Mouse (Mus musculus) left cerebral cortex, postnatal 4 days (tissue): ENCODE measurements around the gene Hspbp1. TPM values are rescaled to one million over a fixed set of nuclear protein-coding genes. Genes with fewer than 3 reads are reported as not detected.

Source experiments
- DNase-seq: peaks from one replicate; pipeline ENCODE4 v3.0.0-alpha.2; 2022
- intact Hi-C: fragments of 180-260 bp; cut with DNase I; formaldehyde crosslinking; loops from one replicate; pipeline ENCODE4 v1.15.1; 2025
- total RNA-seq, 2 experiments: library from RNA; stranded (reverse); gene quantifications; 2 replicates each; pipeline ENCODE4 v1.2.3; 2021

The Hspbp1 gene
- 100 to 1,000 TPM in 1 of 2 experiments, 10 to 100 TPM in 1; 99.7 to 111 TPM for total RNA-seq

DNA sequence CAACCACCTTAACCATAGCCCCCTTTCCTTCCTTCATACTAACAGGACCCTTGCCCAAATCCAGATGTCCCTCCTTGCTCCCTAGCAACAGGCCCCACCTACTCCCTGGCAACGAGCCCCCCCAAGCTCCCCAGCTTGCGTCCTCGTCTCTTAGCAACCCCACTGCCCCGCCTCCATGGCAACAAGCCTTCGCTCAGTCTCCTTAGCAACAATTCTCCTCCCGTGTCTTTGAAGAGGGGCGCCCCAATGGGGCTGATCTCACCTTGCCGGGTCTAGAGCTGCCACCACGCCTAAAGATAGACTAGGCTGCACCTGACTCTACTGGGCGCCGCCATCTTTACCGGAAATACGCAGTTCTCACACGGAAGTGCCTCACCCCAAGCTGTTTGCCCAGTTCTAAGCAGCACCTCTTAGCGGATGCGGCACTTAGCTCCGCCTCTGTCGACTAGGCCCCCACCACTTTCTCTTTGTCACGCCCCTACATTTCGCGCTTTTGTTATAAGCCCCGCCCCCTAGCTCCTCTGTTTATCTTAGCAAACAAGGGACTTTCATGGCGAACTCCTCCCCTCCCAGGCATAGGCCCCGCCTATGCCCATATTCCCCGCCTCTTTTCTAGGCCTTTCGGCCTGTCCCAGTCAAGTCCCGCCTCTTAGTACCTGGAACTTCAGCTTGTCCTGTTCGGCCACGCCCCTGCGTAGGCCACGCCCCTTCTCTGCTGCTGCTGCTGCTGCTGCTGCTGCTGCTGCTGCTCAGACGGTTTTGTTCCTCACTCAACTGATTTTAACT is at the start of gene Hspbp1:
Gene Hspbp1, minus strand, starts transcription at position 437 of the 786 bp plus-strand sequence.
- peak; percentile 90 for DNase-seq
- intact Hi-C loops, result no loop called here

DNA sequence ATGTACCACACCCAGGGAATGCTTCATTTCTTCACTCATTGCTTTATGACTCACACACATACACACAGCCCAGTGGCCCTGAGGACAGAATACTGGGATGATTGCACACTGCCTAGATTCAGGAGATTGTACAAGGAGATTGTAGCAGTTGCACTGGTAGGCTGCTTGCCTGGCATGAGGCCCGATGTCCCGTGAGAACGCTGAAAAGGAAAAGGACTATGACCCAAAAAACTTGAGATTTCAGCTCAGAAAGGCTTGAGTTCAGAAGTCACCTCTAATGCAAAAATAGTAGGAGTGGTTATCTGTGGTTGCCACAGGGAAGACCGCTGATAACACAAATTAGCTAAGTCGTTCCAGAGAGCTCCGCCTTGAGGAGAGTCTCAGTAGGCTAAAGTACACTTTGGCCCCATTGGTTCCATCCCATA is 48.1 kb upstream of the Hspbp1 start:
- DNase-seq, result no peak
- intact Hi-C loops, result no loop called here

DNA sequence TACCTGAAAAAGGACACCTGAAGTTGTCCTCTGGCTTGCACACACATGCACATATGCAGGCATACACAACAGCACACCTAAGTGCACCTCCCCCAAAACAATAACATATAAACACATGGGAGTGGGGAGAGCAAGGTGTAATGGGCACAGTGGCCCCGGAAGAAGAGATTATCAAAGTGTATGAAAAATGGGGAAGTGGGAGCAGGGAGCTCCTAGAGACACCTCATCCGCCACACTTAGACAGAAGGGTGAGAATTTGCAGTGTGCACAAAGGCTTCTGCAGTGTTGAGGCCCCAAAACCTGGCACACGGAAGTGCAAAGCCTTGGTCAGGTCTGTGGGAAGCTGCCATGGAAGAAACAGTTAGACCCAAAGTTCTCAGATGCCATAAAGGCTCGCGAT is 46.2 kb upstream of the Hspbp1 start:
- DNase-seq, result no peak
- intact Hi-C loops, result no loop called here

DNA sequence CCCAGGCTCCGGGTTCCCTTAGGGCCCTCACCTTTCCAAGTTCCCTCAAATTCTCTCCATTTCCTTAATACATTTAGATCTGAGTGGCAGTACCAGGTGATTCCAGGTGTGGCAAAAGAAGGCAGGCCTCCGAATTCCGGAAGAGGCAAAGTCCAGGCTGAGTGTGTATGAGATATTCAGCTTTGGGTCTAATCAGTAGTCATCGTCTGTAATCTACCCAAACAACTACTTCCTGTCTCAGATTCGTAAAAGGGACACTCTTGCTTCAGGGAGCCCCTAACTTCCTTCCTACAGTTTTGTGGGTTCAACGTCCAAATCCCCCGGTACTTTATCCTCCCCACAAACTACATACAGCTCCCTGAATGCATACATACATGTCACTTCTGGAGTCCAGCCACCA is 40.3 kb upstream of the Hspbp1 start, which contains the start of gene Tmem150b:
Gene Tmem150b, minus strand, starts transcription at position 81 of the 400 bp plus-strand sequence.
- intact Hi-C loops, result no loop called here
- no peak for DNase-seq

DNA sequence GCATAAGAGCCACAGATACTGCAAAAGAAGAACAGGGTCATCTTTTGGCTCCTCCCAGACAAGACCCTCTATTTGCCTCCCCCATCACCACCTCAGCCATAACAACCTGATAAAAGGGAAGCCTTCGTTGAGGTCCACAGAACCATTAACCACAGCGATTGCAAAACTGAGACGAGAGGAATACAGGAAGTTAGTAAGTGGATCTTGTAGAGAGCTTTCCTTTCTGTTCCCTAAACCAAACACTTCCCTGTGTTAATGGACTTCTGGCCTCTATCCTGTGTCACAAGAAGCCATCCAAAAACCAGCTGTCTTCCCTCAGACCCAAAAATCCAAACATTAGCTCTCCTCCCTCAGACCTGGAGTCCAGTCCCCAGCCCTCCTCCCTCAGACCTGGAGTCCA is 39.5 kb upstream of the Hspbp1 start:
- DNase-seq, result no peak
- intact Hi-C loops, result no loop called here

DNA sequence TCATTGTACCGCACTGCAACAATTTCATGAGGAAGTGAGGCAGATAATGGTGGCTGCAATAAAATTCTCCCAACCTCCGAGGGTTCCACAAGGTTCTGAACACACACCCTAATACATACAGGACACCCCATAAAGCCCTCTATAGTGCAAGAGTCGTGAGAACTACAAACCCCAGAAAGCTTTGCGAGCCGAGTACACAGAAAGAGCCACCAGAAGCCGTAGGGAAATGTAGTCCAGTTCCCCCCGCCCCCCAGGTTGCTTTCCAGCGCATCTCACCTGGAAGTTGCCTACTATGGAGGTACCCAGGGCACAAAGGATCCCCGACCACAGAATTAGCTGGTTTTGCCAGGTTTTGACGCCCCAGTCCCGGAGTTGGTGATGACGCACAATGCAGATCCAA is 38.6 kb upstream of the Hspbp1 start:
- intact Hi-C loops, result no loop called here
- DNase-seq, result peak; percentile 42

DNA sequence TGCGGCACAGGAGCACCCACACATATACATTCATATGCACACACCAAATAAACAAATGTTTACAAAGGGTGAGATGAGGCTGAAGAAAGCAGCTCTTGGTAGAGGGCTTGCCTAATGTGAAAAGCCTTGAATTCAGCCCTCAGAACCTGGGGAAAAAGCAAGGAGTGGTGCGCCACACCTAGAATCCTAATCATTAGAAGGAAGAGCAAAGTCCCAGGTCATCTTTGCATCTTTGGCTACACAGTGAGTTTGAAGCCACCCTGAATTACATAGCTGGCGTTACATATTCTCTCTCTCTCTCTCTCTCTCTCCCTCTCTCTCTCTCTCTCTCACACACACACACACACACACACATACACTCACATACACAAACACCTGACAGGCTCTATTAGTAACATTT is 34.4 kb upstream of the Hspbp1 start:
- no peak for DNase-seq
- intact Hi-C loops, result no loop called here

DNA sequence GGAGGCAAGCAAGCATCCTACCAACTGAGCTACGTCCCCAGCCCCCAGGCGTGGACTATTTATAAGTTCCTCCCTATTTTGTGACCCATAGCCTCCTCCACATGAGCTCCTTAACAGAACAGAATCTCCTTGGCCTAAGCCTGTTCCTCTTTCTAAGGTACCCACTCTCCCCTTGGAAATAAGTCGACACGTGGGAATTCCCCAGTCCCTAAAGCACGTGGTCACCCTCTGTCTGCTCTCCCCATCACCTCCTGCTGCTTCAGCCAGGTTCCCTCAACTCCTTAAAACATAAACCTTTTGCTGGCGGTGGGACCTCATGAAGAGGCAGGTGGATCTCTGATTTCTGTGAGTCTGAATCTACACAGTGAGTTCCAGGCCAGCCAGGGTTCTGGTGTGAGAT is 32.1 kb upstream of the Hspbp1 start:
- DNase-seq, result no peak
- intact Hi-C loops, result no loop called here

DNA sequence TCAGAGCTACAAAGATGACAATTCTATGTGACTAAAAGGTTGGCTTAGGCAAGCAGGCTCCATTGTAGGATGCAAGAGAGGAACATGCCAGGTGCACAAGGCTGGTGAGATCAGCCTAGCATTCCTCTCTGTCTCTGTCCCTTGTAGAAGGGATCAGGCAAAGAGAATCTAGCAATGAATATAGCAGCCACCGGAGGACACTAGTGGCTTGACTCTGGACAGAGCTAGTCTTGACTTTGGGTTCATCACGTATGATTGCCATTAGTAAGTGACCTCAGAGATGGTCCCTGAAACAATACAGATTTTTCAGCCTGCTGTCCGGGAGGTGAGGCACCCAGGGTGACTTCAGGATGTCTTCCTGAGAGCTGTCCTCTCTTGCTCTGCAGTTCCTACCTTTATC is 27.7 kb upstream of the Hspbp1 start:
- intact Hi-C loops, result no loop called here
- no peak for DNase-seq

DNA sequence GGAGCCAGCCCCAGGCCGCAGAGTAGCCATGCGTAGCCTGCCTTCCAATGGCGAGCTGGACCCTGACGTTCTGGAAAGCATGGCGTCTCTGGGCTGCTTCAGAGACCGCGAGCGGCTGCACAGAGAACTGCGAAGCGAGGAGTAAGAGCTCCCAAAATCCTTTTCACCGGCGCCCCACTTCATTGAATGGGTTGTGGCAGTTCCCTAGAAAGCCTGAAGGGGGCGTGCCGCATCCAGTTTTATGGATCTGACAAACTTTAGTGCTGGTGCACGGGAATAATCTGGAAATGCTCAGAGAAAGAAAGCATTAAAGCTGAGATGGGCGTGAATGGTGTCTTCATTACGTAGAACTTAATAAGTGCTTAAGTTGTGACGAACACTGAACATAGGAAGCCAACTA is 20.2 kb upstream of the Hspbp1 start:
- DNase-seq, result peak; percentile 58
- intact Hi-C loops, result loop anchor here (10.0 kb wide), 1 partner anchor 90 kb away; the partner anchor contains the start of gene Rpl28

DNA sequence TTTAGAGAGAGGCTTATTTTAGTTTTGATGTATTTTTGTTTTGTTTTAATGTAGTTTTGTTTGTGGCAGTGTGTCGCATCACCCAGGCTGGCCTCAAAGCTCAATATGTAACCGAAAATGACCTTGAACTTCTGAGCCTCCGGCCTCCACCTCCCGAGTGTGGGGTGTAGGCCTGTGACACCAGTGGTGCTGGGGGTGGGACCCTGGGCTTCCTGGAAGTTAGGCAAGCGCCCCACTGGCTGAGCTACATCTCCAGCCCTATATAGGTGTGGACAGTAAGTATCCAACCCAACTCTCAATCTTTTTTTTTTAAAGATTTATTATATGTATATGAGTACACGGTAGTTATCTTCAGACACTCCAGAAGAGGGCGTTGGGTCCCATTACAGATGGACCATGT is 18.3 kb upstream of the Hspbp1 start:
- intact Hi-C loops, result loop anchor here (10.0 kb wide), 1 partner anchor 92 kb away; the partner anchor contains the start of gene Rpl28
- no peak for DNase-seq

DNA sequence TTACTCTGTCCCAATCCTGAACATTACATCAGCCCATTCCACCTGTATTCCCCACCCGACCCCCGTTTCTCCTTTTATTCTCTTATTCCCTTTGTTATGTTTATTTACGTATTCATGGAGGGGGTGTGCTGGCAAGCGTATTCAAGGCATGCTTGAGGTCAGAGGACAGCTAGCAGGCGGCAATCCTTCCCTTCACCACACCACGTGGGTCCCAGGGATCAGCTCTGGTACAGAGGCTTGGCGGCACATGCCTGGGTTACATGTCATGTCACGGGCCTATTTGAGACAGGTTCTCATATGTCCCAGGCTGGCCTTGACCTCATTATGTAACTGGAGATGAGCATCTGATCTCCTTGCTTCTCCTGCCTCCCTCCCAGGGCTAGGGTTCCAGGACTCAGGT is 17.5 kb upstream of the Hspbp1 start:
- intact Hi-C loops, result loop anchor here (10.0 kb wide), 1 partner anchor 92 kb away; the partner anchor contains the start of gene Rpl28
- no peak for DNase-seq

DNA sequence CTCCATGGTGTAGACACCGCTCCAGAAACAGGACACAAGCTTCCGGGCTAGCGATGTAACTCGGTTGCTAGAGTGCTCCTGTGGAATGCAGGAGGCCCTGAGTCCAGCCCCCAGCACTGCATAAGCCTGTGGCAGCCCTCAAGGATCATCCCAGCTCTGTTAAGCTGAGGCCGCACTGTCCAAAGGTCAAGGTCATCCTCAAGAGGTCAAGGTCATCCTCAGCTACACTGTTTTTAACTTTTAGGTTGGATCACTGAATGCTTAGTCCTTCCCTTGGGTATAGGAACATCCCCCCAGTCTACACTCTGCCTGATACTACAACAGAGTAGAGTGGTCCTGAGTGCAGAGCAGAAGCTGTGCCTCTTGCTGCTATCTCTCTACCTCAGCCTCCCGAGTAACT is 8.1 kb upstream of the Hspbp1 start:
- no peak for DNase-seq
- intact Hi-C loops, result no loop called here

DNA sequence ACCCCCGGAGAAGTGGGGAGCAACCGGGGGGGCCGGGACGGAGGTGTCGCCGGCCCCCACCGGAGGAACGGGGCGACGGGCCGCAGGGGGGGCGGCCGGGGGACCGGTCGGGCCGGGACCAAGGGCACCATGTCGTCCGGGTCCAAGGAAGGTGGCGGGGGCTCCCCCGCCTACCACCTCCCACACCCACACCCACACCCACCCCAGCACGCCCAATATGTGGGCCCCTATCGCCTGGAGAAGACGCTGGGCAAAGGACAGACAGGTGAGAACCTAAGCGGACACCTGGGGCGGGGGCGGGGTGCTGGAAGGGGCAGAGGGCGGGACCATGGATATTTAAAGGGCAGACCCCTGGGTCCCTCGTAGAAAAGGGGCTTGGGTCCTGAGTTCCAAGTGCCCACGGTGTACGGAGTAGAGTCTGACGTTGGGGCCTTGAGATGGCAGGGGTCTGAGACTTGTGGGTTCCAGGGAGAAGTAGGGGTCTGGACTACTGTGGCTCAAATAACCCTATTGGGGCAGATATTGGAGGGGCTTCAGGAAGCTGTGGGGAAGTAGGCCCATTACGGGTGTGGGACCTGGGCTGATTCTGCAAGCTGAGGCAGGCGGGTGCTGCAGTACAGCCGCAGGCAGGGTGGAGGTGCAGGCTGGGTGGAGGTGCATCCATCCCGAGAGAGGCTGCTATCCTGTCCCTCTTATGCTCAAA is 6.2 kb upstream of the Hspbp1 start:
- intact Hi-C loops, result no loop called here
- DNase-seq, result peak; percentile 30

DNA sequence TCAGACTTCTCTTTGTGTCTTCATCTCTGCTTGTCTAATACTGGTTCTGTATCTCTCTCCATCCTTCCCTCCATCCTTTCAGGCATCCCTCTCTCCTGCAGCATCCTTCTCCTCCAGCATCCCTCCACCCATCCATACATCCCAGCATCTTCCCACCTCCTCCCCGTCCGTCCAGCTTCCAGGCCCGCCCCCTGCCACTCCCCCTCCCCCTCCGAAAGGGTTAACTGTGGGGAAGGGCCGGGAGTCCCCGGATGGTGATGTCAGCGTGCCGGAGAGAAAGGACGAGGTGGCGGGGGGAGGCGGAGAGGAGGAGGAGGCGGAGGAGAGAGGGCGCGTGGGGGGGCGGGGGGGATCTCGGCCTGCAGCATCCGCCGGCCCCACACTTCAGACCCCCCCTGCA is 5.5 kb upstream of the Hspbp1 start, which contains the start of gene Brsk1:
Gene Brsk1, plus strand, starts transcription at position 218 of the 400 bp plus-strand sequence.
- intact Hi-C loops, result no loop called here
- peak; percentile 97 for DNase-seq

DNA sequence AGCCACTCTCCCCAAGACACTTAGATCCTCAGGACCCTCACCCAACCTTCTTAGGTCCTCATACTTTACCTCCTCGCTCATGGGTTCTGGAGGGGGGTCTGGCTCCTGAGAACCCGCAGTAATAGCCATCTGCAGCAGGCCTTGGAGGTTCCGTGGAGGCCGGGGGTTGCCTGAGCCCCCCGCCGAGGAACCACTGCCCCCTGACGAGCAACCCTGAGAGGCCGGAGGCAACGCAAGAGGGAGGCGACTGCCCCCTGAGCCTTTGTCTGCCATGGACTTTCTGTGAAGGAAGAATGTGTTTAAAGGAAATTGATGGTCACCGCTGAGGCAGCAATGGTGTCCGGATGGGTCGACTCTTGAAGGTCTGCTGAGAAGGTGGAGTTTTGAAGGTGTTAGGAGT is 665 bp downstream of the Hspbp1 start:
- DNase-seq, result no peak
- intact Hi-C loops, result no loop called here

DNA sequence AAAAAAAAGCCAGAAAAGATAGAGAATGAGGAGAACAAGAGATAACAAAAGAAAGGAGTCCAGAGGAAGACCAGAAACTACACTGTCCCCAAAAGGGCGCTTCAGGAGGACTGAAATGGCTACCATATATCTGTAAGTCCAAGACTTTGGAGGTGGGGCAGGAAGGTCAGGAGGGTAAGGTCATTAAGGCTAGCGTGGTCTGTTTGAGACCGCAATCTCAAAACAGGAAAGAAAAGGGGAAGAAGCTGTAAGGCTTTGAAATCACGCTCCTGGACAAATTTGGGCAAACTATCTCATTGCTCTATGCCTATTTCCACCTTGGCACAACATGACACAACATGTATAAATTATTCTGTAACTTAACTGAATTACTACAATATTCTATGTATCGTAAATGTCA is 1.6 kb downstream of the Hspbp1 start:
- intact Hi-C loops, result no loop called here
- no peak for DNase-seq

DNA sequence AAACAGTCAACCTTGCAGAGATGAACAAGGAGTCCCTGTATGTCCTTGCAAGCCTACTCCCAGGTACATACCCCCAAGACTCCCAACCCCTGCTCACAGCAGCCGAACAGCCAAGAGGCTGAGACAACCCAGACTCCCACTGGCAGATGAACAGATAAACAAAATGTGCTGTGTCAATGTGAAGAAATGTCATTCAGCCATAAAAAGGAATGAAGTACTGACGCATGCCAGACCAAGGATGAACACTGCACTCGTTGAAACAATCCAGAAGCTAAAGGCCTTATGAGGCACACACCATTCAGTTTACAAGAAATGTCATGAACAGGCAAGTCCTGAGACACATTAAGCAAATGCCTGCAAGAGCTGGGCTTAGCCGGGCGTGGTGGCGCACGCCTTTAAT is 9.7 kb downstream of the Hspbp1 start:
- no peak for DNase-seq
- intact Hi-C loops, result no loop called here

DNA sequence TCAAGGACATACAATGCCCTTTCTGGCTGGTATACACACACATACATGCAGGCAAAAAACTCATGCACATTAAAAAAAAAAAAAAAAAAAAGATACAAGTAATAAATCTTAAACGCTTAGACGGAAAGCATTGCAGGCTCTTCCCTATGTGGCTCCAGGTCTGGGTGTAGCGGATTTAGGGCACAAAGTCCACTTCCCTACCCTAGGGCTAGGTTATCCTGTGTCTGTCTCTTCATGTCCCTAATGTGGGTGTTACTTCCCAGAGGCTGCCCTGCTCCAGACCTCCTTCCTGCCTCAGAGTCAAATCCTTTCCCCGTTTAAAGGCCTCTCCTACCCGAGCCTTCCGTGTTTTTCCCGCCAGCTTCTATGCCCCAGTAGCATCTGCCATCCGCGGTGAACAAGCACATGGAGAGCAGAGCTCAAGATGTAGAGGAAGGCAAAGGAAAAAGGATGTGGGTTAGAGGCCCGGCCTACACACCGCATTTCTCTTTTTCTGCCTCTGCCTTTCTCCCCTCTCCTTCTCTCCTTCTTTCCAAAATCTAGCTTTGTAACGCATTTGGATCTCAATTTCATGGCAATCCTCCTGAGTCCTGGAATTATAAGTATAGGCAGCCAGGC is 10.6 kb downstream of the Hspbp1 start:
- no peak for DNase-seq
- intact Hi-C loops, result no loop called here

DNA sequence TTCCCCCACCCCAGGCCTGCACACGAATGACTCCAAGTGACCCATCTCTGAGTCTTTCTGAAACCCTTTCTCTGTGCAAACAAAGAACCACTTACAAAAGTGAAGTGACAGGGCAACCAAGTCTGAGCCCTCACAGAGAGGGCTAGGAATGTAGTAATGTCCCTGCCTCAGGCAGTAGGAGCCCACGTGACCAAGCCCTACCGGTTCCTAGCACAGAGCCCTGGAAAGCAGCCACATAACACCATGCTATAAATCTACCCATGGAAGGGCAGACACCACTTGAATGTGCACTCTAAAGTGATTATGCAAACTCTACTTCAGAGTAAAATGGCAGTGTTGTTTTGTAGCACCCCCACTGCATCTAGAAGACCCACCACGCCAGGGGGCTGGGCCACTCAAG is 12.9 kb downstream of the Hspbp1 start:
- intact Hi-C loops, result no loop called here
- DNase-seq, result no peak

DNA sequence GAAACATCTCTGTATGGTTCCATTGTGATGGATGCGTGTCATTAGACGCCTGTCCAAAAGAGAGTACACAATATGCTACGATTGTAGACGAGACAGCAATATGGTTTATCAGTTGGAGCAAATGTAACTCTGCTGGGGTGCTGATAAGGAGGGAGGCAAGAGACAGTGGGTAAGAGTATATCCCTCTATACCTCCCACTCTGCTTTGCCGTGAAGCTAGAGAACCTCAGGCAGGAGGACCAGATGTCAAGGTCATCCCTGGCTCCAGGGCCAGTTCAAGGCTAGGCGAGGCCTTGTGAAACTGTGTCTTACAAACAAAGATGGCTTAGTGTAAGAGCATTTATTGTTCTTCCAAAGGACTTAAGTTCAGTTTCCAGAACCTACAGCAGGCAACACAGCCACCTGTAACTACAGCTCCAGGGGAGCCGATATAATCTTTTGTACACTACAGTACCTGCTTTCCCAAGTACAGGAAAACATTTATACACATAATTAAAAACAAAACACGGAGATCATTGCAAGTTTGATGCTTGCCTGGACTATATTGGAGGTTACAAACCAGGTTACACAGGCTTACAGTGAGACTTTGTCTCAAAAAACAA is 14.1 kb downstream of the Hspbp1 start:
- DNase-seq, result no peak
- intact Hi-C loops, result no loop called here
